Mouse (Mus musculus) lung, adult 2 months (tissue): ENCODE data around the gene Dhx58.

Experiments
- CTCF ChIP-seq: fragments of 200-500 bp; IDR thresholded peaks from 2 replicates; pipeline ENCODE4 v1.5.1; 2011; ENCODE audit warnings: mild to moderate bottlenecking, low read length, control low read depth; ENCODE audit not compliant: insufficient read depth
- POLR2A ChIP-seq: fragments of 200-500 bp; IDR thresholded peaks from 2 replicates; pipeline ENCODE4 v1.6.1; 2011; ENCODE audit warnings: low read depth, mild to moderate bottlenecking, control low read depth, low read length, borderline replicate concordance; ENCODE audit errors: extremely low read depth

GRCm38 (mm10) chr11:100713174-100713573, 9.1 kb upstream of the Dhx58 start:
- TF ChIP-seq CTCF = no peak
- TF ChIP-seq POLR2A = no peak
